Mouse (Mus musculus) thymus, postnatal 4 days (tissue): ENCODE measurements around the gene Slc34a2.

Source experiments
- DNase-seq: peaks from one replicate; pipeline ENCODE4 v3.0.0; 2021

Gene Slc34a2

DNA sequence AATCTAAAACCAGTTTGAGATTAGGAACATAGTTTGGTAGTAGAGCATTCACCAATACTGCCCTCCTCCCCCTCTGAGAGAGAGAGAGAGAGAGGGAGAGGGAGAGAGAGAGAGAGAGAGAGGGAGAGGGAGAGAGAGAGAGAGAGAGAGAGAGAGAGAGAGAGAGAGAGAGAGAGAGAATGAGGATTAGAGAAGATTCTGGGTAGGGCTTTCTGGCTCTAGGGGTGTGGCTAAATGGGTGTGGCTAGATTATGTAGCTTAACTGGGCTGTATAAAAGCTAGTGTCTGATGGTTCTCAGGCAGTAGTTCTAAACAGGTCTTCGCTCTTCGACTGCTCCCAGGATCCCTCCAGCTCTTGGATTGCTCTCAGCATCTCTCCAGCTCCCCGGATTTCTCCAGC, at the start of gene Slc34a2:
TSS of gene Slc34a2 (plus strand) at position 301 of the 400 bp plus-strand sequence.
- no peak for DNase-seq

DNA sequence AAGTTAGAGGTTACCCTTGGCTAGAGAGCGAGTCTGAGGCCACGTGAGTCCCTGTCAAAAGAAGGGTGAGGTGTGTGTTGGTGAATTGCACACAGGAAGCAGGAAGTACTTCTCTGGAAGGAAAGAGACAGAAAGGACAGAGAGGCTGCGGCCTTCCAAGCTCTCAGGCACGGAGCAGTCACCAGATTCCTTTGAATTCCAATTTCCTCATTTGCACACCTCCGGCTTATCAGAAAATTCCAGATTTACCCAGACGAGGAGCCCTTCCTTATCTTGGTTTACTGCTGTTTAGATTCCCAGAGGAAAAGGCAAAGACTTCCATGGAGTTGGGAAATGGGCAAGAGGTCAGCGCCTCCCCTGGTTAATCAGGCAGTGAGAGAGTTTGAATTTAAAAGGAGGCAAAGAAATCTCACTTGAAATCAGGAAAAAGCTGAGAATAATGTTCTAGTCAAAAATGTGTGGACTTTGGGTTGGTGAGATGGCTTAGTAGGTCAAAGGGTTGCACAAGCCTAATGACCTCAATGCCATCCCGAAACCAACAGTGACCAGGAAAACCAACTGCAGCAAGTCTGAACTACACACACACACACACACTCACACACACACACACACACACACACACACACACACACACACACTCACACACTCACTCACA, 47.1 kb upstream of the Slc34a2 start:
- DNase-seq = no peak

DNA sequence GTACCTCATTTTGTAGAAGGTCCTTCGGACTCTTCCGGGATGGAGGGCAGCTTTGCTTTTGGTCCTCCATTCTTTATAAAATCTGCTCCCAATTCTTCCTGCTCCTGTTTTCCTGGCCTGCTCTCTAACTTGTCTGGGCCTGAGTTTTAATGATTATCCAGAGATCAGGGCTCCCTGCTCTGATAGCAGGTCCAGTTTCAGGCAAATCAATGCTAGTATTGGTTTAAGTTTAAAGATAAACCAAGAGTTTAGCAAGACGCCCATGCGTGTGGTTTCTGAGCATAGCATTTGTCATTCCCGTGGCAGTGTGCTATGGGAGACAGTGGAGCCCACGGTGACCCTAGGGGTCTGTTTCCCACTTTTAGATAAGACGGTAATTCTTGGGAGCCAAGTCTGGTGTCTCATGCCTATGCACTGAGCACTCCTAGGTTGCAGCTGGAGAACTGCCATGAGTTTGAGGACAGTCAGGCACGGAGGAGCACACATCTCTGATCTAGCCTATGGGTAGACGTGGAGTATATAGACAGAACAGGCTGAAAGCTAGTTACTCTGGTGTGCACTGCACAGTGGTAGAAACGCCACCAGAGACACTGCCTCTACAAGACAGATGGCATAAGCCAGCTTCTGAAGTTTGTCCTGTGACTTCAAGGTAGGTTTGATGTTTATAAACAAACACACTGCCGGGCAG, 45.5 kb upstream of the Slc34a2 start:
- DNase-seq = no peak

DNA sequence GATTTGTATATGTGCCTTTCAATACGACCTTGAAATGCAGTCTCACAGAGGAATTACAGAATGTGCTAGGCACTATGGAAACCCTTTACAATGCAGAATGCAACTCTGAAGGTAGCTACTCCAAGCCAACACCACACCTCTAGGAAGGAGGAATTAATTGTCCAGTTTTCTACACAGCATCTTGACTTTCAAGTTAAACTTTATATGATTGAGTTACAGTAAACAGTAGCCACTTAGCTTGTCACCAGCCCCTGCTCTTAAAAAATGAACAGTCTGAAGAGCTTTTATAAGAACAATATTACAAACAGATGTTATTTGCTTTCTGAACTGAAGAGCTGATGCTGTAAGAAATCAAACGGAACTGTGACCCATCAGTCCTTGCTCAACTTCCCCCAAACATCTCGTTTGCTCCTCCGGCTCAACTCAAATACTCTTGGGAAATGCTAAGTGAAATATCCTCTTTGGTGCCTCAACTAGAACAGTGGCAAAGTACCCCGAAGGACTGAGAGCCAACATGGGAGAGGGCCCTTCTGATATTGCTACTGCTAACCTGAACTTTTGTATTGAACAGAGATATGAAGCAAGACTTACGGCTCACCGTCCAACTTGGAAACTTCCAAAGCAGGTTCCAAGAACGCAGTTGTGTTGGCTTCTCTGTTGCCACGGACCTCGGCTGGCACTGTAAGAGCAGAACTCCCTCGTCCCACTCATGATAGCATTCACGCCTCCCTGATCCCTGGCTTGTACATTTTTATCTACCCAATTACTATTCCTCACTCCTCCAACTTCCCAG, 44.2 kb upstream of the Slc34a2 start:
- no peak for DNase-seq

DNA sequence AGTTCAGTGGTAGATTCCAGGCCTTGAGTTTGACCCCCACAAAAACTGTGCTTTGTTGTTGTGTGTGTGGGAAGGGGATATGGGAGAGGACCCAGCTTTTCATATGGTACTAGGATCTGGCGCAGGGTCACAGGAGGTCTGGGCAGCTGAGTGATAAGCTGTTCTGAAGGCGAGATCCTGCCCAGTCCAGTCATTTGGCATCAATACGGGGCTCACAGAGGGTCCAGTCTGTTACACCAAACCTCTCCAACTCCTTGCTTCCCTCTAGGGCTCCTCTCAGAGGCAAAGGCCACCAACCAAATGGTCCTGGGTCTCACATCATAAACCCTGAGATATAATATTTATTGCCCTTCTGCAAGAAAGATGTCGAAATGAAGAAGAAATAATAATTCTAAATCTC, 42.4 kb upstream of the Slc34a2 start:
- no peak for DNase-seq

DNA sequence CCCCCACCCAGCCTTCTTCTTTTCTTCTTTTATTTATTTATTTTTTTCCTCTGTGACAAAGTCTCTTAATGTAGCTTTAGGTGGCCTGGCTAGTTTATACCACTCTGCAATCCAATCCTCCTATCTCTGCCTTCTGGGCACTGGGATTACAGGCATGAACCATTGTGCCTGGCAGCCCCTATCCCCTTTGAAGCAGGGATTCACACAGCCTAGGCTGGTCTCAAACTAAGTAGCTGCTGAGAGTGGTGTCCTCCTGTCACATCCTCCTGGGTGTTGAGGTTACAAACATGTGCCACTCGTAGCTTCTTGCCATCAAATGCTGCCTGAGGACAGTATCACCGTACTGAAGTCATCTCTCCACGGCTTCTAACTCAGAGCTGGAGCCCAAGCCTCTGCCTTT, 41.7 kb upstream of the Slc34a2 start:
- DNase-seq = no peak

DNA sequence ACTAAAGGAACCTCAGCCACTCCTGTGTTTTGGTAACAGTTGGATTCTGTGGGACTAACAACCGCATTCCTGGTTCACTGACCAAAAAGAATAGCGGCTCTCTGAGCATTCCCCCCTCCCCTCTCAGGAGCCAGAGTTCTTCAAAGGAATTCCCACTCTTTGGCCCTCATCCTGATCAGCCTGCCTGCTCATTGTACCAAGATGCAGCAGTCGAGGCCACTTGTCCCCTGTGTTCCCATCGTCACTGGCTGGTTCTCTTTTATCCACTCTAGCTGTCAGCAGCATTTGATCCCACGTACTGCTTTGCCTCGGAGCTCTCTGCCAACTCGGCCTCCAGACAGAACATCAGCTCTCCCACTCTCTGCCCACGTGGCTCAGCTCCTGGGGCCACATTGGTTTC, 41.3 kb upstream of the Slc34a2 start:
- no peak for DNase-seq

DNA sequence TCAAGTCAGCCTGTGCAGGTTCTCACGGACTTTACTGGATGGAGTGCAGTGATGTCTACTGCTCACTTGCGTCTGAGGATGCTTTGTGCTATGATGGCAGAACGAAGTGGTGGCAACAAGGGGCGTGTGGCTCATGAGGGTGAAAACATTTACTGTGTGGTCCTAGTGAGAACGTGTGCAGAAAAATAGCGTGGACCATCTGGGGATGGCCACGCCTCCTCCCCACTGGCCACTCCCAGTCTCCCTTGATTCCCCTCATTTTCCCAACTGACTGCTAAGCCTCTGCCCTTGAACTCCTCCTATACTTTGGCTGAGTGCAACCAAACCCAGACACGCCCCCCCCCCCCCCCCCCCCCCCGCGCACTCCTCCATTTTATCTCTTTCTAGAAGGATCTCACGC, 40.8 kb upstream of the Slc34a2 start:
- DNase-seq = no peak

DNA sequence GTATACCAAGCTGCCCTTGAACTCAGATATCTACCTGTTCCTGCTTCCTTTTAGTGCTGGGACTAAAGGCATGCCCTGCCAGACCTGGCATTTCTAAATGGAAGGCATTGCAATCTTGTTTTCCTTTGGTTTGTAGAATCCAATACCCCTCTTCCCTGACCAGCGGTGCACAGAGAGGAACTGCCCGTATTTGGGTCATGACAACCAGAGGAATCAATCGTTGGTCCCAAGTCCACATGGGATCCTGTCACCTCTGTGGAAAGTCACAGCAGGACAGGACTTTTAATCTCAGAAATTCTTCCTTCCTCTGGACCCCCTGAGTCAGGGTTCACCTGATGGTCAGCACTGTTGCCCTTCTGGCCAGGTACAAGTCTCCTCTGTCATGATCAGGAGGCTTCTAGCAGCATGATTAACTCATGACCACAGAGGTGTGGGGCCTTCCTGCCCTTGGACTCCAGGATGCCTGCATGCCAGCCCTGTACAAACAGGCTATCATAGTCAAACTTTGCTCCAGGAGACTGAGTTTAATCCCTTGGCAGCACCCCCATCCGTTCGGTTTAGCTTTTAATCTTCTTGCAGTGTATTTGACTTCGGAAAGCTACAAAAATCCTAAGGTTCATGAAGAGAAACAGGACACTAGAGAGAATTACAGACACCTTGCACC, 39.7 kb upstream of the Slc34a2 start:
- no peak for DNase-seq

DNA sequence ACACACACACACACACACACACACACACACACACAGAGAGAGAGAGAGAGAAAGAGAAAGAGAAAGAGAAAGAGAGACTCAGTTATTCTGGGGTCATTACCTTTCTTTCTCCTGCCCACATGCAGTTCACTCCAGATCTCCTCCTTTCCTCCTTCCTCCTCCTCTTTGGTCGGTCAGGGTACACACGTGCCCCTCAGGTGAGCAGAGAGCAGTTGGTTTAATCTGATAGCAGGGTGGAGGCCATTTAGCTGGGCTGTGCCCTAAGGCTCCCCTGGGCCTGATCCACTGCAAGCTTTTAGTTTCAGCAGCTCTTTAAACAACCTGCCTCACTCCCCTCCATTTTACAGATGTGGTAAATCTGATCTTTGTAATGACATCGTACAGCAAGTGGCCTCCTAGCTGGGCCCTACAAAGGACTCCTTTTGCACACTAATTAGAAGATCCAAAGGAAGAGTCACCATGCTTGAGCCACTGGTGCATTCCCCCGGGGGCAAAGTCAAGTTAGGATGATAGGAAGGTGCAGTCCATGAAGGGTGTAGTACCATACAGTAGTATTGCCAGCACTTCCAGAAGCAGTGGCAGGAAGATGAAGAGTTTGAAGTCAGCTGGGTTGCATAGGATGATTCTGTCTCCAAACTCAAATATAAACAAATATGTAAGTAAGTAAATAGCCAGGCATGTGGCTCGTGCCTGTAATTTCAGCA, 37.6 kb upstream of the Slc34a2 start:
- DNase-seq = no peak

DNA sequence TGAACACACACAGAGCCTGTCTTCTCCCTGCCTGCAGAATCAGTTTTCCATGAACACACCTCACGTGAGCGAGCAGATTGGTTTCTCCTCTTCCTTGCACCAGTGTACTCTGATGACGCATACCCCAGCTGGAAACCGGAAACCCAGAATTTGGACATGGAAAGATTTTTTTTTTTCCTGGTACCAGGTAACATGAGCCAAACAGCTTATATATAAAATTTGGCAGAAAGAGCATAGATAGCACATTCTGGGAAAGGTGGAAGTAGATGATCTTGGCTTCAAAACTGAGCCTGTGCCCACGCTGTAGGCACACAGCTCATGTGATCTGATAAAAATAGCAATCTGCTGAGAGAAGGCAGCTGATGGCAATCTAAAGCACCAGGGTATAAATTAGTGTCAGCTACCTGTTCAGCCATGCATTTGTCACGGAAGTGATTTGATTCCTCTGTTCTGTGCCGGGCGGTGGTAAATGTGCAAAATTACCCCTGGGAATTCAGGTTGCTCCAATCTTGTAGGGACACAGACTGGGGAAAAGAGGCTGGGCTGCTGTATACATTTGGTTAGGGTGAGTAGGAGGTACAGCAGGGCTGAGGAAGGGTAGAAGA, 35.2 kb upstream of the Slc34a2 start:
- no peak for DNase-seq

DNA sequence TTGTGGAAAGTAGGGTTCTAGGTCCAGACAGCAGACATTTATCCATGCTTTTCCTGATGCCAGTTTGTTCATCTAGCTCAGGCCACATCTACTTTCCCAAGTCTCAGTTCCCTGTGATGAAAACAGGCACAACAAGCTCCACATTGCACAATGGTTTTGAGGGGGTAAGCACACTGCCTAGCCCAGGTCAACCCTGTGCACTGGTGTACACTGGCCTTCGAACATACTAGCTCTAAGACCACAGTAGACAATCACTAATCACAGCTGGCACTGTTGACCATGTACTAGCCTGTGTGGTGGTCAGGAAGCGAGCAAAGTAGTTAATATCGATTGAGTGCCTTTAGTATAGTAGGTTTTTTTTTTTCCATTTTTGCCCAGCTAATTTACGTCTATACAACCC, 34.4 kb upstream of the Slc34a2 start:
- no peak for DNase-seq

DNA sequence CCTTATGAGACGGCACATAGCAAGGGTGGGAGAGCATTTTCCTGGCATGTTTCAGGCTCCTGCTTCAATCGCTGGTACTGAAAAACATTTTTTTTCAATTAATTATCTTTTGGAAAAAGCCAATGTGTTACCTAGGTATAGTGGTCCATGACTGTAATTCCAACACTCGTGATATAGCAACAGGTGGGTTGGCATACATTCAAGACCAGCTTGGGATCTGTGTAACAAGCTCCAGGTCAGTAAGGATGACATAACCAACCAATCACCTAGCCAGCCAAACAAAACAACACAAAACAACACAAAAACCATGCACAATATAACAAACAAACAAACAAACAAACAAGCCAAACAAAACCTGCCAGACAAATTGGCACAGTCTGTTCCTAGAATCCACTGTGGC, 33.9 kb upstream of the Slc34a2 start:
- no peak for DNase-seq

DNA sequence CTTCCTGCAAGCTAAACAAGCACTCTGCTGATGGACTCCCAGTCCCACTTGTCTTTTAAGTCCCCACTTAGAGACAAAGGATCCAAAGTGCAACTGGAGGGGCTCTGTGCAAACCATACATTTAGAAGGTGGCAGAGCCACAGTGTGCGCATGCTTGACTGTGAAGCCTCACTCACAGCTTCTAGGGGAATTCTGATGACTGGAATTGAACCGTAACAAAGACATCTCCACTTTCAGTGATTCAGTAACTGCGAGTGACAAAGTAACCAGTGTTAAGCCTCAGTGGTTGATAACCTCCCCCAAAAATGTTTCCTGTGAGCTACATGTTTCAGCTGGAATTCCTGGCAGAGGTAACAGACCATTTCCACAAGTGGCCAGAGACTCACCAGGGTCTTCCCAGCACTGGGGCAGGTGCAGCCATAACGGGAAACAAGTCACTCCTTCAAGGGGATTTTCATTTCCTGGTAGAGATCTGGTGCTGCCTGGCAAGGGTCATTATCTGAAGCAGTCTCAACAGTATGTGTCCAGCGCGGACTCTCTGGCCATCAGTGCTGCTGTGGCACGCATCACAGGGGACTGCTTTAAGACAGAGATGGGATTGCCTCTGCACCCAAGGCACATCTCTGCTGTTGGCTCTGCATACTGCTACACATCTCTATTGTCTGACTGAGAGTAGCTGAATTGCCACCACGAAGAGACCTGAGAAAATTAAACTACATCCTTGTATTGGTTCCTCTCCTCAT, 28.7 kb upstream of the Slc34a2 start:
- DNase-seq = no peak

DNA sequence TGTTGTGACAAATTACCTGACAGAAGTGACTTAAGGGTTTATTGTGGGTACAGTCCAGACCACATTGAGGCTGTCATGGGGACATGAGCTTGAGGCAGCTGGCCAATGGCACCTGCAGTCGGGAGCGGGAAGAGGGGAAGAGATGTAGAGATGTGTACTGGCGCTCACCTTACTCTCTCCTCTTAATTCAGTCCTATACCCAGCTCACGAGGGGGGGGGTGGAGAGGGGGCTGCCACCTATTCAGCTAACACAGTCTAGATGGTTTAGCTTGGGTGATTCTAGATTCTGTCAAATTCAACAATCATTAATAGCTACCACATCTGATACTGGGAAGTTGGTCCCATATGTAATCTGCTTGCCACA, 28.1 kb upstream of the Slc34a2 start:
- DNase-seq = no peak

DNA sequence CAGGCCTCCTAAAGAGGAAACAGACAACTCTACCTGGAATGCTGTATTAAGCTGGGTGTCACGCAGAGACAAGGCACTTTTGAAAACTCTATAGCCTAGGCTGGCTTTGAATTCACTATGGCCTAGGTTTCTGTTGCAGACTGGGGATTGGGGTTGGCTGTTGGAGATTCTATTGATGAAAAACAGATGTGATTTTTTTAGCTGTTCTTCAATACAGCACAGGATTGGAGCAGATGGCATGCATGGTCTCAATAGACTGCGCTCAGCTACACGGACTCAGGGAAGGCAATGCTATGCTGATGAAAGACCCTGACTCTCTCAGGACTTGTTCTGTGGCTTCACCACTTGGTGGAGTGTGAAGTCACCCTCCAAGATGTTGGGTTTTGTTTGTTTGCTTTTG, 26.6 kb upstream of the Slc34a2 start:
- DNase-seq = no peak

DNA sequence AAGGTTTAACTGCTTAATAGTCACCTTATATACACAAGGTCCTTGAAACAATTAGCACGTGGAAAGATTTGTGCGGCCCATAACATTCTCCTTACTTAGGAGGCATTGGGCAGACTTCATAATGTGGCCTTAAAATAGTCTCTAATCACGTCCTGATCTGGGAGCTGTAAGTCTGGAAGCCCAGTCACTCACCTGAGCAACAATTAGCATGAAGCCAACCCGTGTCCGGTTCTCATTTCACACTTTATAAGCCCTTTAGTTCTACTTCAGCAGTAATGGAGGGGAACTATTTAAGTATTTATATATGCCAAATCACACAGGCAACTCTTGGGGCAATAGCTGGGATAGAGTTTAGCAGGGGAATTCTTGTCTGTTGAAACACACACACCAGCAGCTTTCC, 21.3 kb upstream of the Slc34a2 start:
- DNase-seq = no peak

DNA sequence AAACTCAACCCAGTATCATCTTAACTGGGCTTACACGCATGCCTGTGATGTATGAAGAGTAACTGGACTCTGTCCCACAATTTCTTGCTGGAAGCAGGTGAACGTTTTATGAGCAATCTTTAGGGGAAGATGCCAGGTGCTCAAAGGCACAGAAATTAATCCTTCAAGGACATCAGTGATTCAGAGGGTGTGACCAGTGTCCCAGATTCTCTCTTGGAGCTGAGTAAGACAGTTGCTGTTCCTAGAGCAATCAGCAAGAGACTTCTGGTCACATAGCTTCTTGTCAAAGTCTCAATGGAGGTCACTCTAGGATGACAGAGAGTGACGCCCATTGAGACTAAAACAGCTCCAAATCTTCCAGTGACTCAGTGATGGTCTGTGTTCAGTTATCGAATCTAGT, 19.6 kb upstream of the Slc34a2 start:
- DNase-seq = no peak

DNA sequence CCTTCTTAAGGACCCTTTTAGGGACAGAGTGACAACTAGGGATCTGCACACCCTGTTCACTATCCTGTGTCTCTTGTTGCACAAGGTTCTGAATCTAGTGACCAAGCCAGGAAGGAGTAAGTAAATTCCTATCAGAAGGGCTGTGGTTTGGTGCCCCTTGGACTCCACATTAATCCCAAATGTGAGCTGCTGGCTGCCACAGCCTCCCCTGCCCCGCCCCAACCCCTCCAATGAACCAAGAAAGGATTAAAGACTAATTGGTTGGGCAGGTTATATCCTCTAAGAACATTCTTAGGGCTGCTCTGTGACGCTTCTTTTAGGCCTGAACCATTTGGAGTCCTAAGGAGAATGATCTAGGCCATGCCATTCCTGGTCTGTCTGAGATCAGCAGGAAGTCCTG, 14.4 kb upstream of the Slc34a2 start:
- DNase-seq = no peak

DNA sequence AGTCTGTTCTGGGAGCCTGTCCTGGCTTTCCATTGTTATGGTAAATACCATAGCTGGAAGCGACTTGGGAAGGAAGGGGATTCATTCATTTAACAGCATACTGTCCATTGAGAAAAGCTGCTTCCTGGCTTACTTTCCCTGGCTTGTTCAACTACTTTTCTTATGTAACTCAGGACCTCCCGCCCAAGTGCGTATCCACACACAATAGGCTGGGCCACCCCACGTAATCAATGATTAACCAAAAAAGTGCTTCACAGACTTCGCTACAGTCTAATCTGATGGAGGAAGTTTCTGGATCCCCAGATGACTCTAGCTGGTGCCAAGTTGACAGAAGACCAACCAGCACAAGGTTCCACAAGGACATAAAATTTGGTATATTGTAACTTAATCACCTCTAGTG, 14.0 kb upstream of the Slc34a2 start:
- DNase-seq = no peak

DNA sequence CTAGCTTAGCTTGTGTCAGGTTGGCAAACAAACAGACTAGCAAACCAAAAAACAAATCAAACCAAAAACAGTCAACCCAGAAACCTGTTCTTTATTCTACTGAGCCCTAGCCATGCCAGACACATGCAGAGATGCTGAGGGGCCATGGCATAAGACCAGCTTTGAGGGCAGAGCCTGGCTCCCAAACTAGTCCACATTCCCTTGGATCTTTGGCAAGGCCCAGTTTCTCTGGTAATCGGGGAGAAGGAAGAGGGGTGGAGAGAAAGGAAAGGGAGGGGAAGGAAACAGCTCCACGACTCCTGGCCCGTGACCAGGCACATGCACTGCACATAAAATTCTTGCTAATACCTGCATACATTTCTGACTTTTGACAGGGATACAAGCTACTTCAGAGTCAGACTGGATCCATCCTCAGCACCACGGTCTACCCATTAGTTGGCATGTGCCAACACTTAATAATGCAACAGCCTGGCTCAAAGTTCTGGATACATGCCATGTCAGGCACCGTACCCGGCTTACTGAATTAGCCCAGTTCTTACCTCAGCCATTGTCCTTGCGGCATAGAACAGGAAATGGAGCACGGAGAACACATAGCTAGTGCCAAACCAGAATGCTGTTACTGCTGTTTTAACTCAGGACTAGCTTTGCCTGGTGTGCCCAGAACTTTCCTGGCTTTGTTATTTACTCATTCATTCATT, 12.5 kb upstream of the Slc34a2 start:
- DNase-seq = no peak
